Mouse (Mus musculus) neural tube, embryonic 12.5 days (tissue): ENCODE data around the gene Rgs10. TPM values are rescaled to one million over a fixed set of nuclear protein-coding genes. Genes with fewer than 3 reads are reported as not detected.
"Not testable (repeated sequence)": the region's sequence is repeated elsewhere in the genome, so short reads cannot be mapped to it uniquely, and the experiment has no call there.

Experiments used
- ATAC-seq: fragments of 200-750 bp; cut with Nextera tagmentation; 2 replicates; pipeline ENCODE4 v1.8.0; 2017; ENCODE audit warnings: low read depth, mild to moderate bottlenecking, moderate TSS enrichment, moderate library complexity; ENCODE audit not compliant: low FRiP score
- H3K27ac ChIP-seq: fragments of 300-500 bp; sonication (generic); 2 replicates; pipeline ENCODE4 v1.5.1; 2016
- H3K27me3 ChIP-seq: fragments of 300-500 bp; sonication (generic); replicated peaks from 2 replicates; pipeline ENCODE4 v1.6.1; 2016; ENCODE audit warnings: mild to moderate bottlenecking
- H3K36me3 ChIP-seq: fragments of 300-500 bp; sonication (generic); 2 replicates; pipeline ENCODE4 v1.6.1; 2016; ENCODE audit warnings: mild to moderate bottlenecking
- H3K4me1 ChIP-seq: fragments of 300-500 bp; sonication (generic); 2 replicates; pipeline ENCODE4 v1.6.1; 2016
- H3K4me2 ChIP-seq: fragments of 300-500 bp; sonication (generic); replicated peaks from 2 replicates; pipeline ENCODE4 v1.6.1; 2016; ENCODE audit warnings: mild to moderate bottlenecking
- H3K4me3 ChIP-seq: fragments of 300-500 bp; sonication (generic); 2 replicates; pipeline ENCODE4 v1.5.1; 2016
- H3K9ac ChIP-seq: fragments of 300-500 bp; sonication (generic); 2 replicates; pipeline ENCODE4 v1.6.1; 2016; ENCODE audit warnings: mild to moderate bottlenecking
- H3K9me3 ChIP-seq: fragments of 300-500 bp; sonication (generic); 2 replicates; pipeline ENCODE4 v1.6.1; 2016; ENCODE audit warnings: mild to moderate bottlenecking
- whole genome bisulfite sequencing: fragments of 180-500 bp; shearing (Covaris S2); methylation state at CpG from one replicate; pipeline ENCODE4 v1.1.7; 2016; 5-methylcytosine and 5-hydroxymethylcytosine counted together
- polyA plus RNA-seq: library from polyadenylated mRNA; unstranded; fragments of >200 nt; fragmentation: Nextera tagmentation; extraction: Ambion mirVana; gene quantifications from 2 replicates; pipeline ENCODE4 v1.2.1, GENCODE M21; 2016

Gene Rgs10
- polyA plus RNA-seq, 1 experiment from 2014 or later, result 22.7 TPM

GRCm38 (mm10) chr7:128346991-128347390, 71.6 kb downstream of the Rgs10 start:
- Histone ChIP-seq H3K9me3 (no peaks in the 10 kb centered on the region), H3K4me2 (no peak overlapping the region), H3K36me3 (no peaks in the 10 kb centered on the region), H3K4me3 (no peak overlapping the region), H3K4me1 (peaks cover 9% of the 10 kb centered on the region), H3K9ac (no peak overlapping the region), H3K27ac (no peak overlapping the region), H3K27me3 (no peaks in the 10 kb centered on the region)
- no peak for ATAC-seq
- 79% methylated on average over 8 of the region's 8 CpGs for WGBS

- H3K4me3 ChIP-seq, result no peak overlapping the region
- no peak for ATAC-seq
- H3K4me2 ChIP-seq, result no peak overlapping the region
- H3K9ac ChIP-seq, result no peak overlapping the region
- no peaks in the 10 kb centered on the region for H3K9me3 ChIP-seq
- no peaks in the 10 kb centered on the region for H3K36me3 ChIP-seq
- 85% methylated on average over 2 of the region's 2 CpGs for WGBS
- H3K4me1 ChIP-seq, result peaks cover 9% of the 10 kb centered on the region
- no peak overlapping the region for H3K27ac ChIP-seq
- H3K27me3 ChIP-seq, result no peaks in the 10 kb centered on the region
These were observed 72.0 kb downstream of the Rgs10 start for GRCm38 (mm10) chr7:128346522-128346921.

- Histone ChIP-seq H3K27me3 (no peaks in the 10 kb centered on the region), H3K4me3 (no peak overlapping the region), H3K9me3 (no peaks in the 10 kb centered on the region), H3K4me2 (no peak overlapping the region), H3K36me3 (no peaks in the 10 kb centered on the region), H3K9ac (no peak overlapping the region), H3K27ac (no peak overlapping the region), H3K4me1 (peaks cover 9% of the 10 kb centered on the region)
- 85% methylated on average over 6 of the region's 6 CpGs for WGBS
- ATAC-seq, result no peak
These were observed 72.9 kb downstream of the Rgs10 start for GRCm38 (mm10) chr7:128345691-128346090.

- 71% methylated on average over 6 of the region's 6 CpGs for WGBS
- Histone ChIP-seq H3K4me3 (no peak overlapping the region), H3K9ac (no peak overlapping the region), H3K4me2 (no peak overlapping the region), H3K36me3 (no peaks in the 10 kb centered on the region), H3K27me3 (no peaks in the 10 kb centered on the region), H3K9me3 (no peaks in the 10 kb centered on the region), H3K4me1 (peaks cover 9% of the 10 kb centered on the region), H3K27ac (no peak overlapping the region)
- ATAC-seq, result 0 out of 2 replicates have a peak, but pooled peaks have one; percentile 25
These were observed 73.5 kb downstream of the Rgs10 start for GRCm38 (mm10) chr7:128344928-128345653.

- no peak for ATAC-seq
- WGBS, result 83% methylated on average over 7 of the region's 7 CpGs
- Histone ChIP-seq H3K27ac (no peak overlapping the region), H3K4me3 (no peak overlapping the region), H3K9ac (no peak overlapping the region), H3K4me1 (peaks cover 9% of the 10 kb centered on the region), H3K4me2 (no peak overlapping the region), H3K27me3 (no peaks in the 10 kb centered on the region), H3K36me3 (no peaks in the 10 kb centered on the region), H3K9me3 (no peaks in the 10 kb centered on the region)
These were observed 74.1 kb downstream of the Rgs10 start for GRCm38 (mm10) chr7:128344488-128344887.

GRCm38 (mm10) chr7:128342691-128343090, 75.9 kb downstream of the Rgs10 start:
- H3K27me3 ChIP-seq, H3K27ac ChIP-seq, H3K36me3 ChIP-seq, H3K9ac ChIP-seq, H3K4me3 ChIP-seq, H3K9me3 ChIP-seq, H3K4me2 ChIP-seq, ATAC-seq, H3K4me1 ChIP-seq: not testable (repeated sequence)
- WGBS, result 93% methylated on average over 9 of the region's 10 CpGs

- not testable (repeated sequence) for H3K27me3 ChIP-seq, H3K4me2 ChIP-seq, H3K36me3 ChIP-seq, H3K27ac ChIP-seq, ATAC-seq, H3K4me1 ChIP-seq, H3K9ac ChIP-seq, H3K4me3 ChIP-seq, H3K9me3 ChIP-seq
- 75% methylated on average over 9 of the region's 9 CpGs for WGBS
These were observed 78.2 kb downstream of the Rgs10 start for GRCm38 (mm10) chr7:128340321-128340720.

GRCm38 (mm10) chr7:128332896-128333295, 85.7 kb downstream of the Rgs10 start:
- Histone ChIP-seq H3K4me2 (no peak overlapping the region), H3K9me3 (no peaks in the 10 kb centered on the region), H3K9ac (no peak overlapping the region), H3K27me3 (no peaks in the 10 kb centered on the region), H3K4me1 (peaks cover 8% of the 10 kb centered on the region; the same call in 1 of the 2 replicates), H3K27ac (no peak overlapping the region), H3K4me3 (no peak overlapping the region), H3K36me3 (no peaks in the 10 kb centered on the region)
- ATAC-seq, result no peak
- WGBS, result 86% methylated on average over 1 of the region's 1 CpGs

GRCm38 (mm10) chr7:128330981-128331380, 87.6 kb downstream of the Rgs10 start:
- no peak overlapping the region for H3K27ac ChIP-seq
- H3K4me2 ChIP-seq, result peak overlapping the region; percentile 29

GRCm38 (mm10) chr7:128324977-128325376, 93.6 kb downstream of the Rgs10 start:
- Histone ChIP-seq H3K9ac (no peak overlapping the region), H3K4me1 (no peaks in the 10 kb centered on the region), H3K27me3 (no peaks in the 10 kb centered on the region), H3K36me3 (no peaks in the 10 kb centered on the region), H3K27ac (no peak overlapping the region), H3K9me3 (no peaks in the 10 kb centered on the region), H3K4me2 (no peak overlapping the region), H3K4me3 (no peak overlapping the region)
- 82% methylated on average over 1 of the region's 1 CpGs for WGBS
- no peak for ATAC-seq

More at GRCm38 (mm10) chr7:128330981-128331380, 87.6 kb downstream of the Rgs10 start:
- ATAC-seq, result no peak
- H3K27me3 ChIP-seq, result no peaks in the 10 kb centered on the region
- peaks cover 8% of the 10 kb centered on the region; the same call in 1 of the 2 replicates for H3K4me1 ChIP-seq
- no peak overlapping the region for H3K9ac ChIP-seq
- H3K9me3 ChIP-seq, result no peaks in the 10 kb centered on the region
- no peaks in the 10 kb centered on the region for H3K36me3 ChIP-seq
- H3K4me3 ChIP-seq, result no peak overlapping the region
- 32% methylated on average over 9 of the region's 9 CpGs for WGBS

Other genes with a start within 250 kb of the Rgs10 start
- gene Cox6a2, start 212.4 kb downstream of the Rgs10 start, polyA plus RNA-seq, result 2.1 and 3.3 TPM in 2 replicates
- gene Armc5, start 181.4 kb downstream of the Rgs10 start, polyA plus RNA-seq, result 15.2 and 17.3 TPM in 2 replicates
- gene 9130023H24Rik, start 180.7 kb downstream of the Rgs10 start, polyA plus RNA-seq, result 10.7 and 12.6 TPM in 2 replicates
- gene Tgfb1i1, start 171.9 kb downstream of the Rgs10 start, polyA plus RNA-seq, result 38.1 and 38.3 TPM in 2 replicates
- not detected in 2 replicates for gene Slc5a2, start 153.1 kb downstream of the Rgs10 start, polyA plus RNA-seq
- 20.1 and 23.3 TPM in 2 replicates for gene BC017158, start 120.6 kb downstream of the Rgs10 start, polyA plus RNA-seq
- gene Tial1, start 43.0 kb upstream of the Rgs10 start, polyA plus RNA-seq, result 29.4 and 30.9 TPM in 2 replicates
- gene Bag3, start 104.9 kb upstream of the Rgs10 start, polyA plus RNA-seq, result 4.5 and 4.7 TPM in 2 replicates
- gene Inpp5f, start 192.6 kb upstream of the Rgs10 start, polyA plus RNA-seq, result 140 and 170 TPM in 2 replicates